Mouse (Mus musculus) embryonic facial prominence, embryonic 15.5 days (tissue): ENCODE data around the gene Hmcn1. TPM values are rescaled to one million over a fixed set of nuclear protein-coding genes. Genes with fewer than 3 reads are reported as not detected.

Experiments used
- ATAC-seq: fragments of 200-750 bp; cut with Nextera tagmentation; 2 replicates; pipeline ENCODE4 v1.8.0; 2017; ENCODE audit warnings: low read depth, moderate TSS enrichment; ENCODE audit not compliant: insufficient number of reproducible peaks, low FRiP score, low TSS enrichment
- H3K27ac ChIP-seq: fragments of 300-500 bp; sonication (generic); replicated peaks from 2 replicates; pipeline ENCODE4 v1.5.1; 2015; ENCODE audit warnings: mild to moderate bottlenecking, inconsistent platforms
- H3K27me3 ChIP-seq: fragments of 300-500 bp; sonication (generic); 2 replicates; pipeline ENCODE4 v1.6.1; 2015; ENCODE audit warnings: inconsistent platforms
- H3K36me3 ChIP-seq: fragments of 300-500 bp; sonication (generic); 2 replicates; pipeline ENCODE4 v1.6.1; 2015; ENCODE audit warnings: mild to moderate bottlenecking, inconsistent platforms
- H3K4me1 ChIP-seq: fragments of 300-500 bp; sonication (generic); 2 replicates; pipeline ENCODE4 v1.6.1; 2015; ENCODE audit warnings: inconsistent platforms
- H3K4me2 ChIP-seq: fragments of 300-500 bp; sonication (generic); replicated peaks from 2 replicates; pipeline ENCODE4 v1.6.1; 2015; ENCODE audit warnings: mild to moderate bottlenecking, inconsistent platforms
- H3K4me3 ChIP-seq: fragments of 300-500 bp; sonication (generic); replicated peaks from 2 replicates; pipeline ENCODE4 v1.5.1; 2015; ENCODE audit warnings: mild to moderate bottlenecking, inconsistent platforms
- H3K9ac ChIP-seq: fragments of 300-500 bp; sonication (generic); 2 replicates; pipeline ENCODE4 v1.6.1; 2015; ENCODE audit warnings: inconsistent platforms
- H3K9me3 ChIP-seq: fragments of 300-500 bp; sonication (generic); replicated peaks from 2 replicates; pipeline ENCODE4 v1.6.1; 2016; ENCODE audit warnings: inconsistent platforms
- WGBS: fragments of 180-500 bp; shearing (Covaris S2); methylation state at CpG from one replicate; pipeline ENCODE4 v1.1.7; 2015; 5-methylcytosine and 5-hydroxymethylcytosine counted together
- polyA plus RNA-seq: library from polyadenylated mRNA; unstranded; fragments of >200 nt; fragmentation: Nextera tagmentation; extraction: Ambion mirVana; gene quantifications from 2 replicates; pipeline ENCODE4 v1.2.1, GENCODE M21; 2015

Hmcn1 gene
- polyA plus RNA-seq, 1 experiment from 2014 or later, result 26.4 TPM

DNA sequence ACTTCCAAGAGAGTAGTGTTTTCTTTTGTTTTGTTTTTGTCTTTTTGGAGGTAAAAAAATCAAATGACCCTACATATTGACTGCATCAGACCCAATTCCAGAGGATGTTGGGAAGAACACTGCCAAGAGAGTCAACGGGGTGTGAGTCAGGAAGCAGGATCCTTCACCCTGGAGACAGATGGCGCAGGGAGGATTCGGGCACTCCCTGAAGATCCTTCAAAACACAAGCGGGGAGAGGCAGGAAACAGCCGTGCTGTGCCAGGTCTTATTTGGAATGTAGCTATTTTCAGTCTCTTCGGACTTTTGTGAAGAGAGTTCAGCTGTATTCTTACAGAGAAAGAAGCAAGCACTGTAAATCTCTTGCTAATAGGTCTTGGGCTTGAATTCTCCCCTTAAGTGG, 120.0 kb downstream of the Hmcn1 start:
- WGBS, result 54% methylated on average over 6 of the region's 6 CpGs
- Histone ChIP-seq H3K4me2 (no peak overlapping the region), H3K9me3 (no peaks in the 10 kb centered on the region), H3K27me3 (no peaks in the 10 kb centered on the region), H3K4me1 (peaks cover 7% of the 10 kb centered on the region), H3K4me3 (no peak overlapping the region), H3K9ac (no peak overlapping the region), H3K36me3 (no peaks in the 10 kb centered on the region), H3K27ac (no peak overlapping the region)
- ATAC-seq, result no peak

DNA sequence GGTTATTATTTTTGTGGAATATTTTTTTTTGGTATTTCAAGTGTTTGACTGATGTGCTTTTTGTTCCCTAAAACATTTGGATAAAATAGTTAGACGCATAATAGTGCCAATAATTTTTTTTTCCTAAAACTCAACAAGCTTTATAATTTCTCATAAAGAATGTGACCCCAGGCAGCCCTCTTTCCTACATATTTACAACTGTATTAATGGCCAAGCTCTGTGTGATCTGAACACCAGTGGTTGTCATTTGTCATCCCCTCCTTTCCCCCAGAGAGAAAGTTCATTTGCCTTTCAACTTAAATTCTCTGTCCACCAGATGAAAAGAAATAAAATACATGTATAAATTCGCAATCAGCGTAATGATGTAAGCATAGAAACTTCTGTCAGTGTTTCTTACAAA, 121.1 kb downstream of the Hmcn1 start:
- H3K4me1 ChIP-seq, result no peaks in the 10 kb centered on the region
- no peaks in the 10 kb centered on the region for H3K36me3 ChIP-seq
- no peak overlapping the region for H3K27ac ChIP-seq
- H3K27me3 ChIP-seq, result no peaks in the 10 kb centered on the region
- WGBS, result 80% methylated on average over 3 of the region's 3 CpGs
- H3K9me3 ChIP-seq, result no peaks in the 10 kb centered on the region
- H3K4me2 ChIP-seq, result no peak overlapping the region
- ATAC-seq, result no peak
- no peak overlapping the region for H3K4me3 ChIP-seq
- H3K9ac ChIP-seq, result no peak overlapping the region

DNA sequence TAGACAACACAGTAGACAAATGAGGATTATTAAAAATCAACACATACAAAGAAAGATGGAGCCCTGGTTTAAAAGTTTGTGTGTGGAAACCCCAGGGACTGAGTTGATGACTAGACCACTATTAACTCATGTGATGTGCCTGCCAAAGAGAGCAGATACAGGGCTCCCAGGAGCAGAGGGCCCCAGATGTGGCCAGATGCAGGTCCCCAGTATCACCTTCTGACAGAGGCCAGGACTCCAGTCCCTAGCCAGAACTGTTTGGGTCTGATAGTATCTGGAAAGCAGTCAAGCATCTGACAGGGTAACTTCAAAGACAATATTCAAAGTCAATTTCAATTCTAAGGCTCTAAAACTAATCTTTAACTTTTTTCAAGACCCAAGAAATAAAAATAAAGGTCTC, 124.0 kb downstream of the Hmcn1 start:
- Histone ChIP-seq H3K27me3 (no peaks in the 10 kb centered on the region), H3K27ac (no peak overlapping the region), H3K9ac (no peak overlapping the region), H3K9me3 (no peaks in the 10 kb centered on the region), H3K36me3 (no peaks in the 10 kb centered on the region), H3K4me2 (no peak overlapping the region), H3K4me3 (no peak overlapping the region), H3K4me1 (no peaks in the 10 kb centered on the region)
- ATAC-seq, result no peak

DNA sequence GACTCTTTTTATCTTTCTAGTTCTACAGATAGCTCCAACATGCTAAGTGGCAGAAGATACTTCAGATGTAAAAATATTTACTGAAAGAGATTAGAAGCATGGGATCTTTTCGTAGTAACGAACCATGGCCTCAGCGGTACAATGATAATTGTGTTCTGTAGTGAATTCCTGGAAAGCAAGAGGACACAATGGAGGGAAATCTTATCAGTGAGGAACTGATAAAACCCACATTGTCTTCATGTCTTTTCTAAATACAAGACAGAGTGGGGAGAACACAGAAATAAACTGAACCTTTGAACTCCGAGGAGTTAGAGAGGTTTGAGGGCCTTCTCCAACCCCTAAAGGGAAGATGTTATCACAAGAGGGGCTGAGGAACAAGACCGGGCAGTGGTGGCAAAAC, 126.6 kb downstream of the Hmcn1 start:
- WGBS, result 66% methylated on average over 5 of the region's 5 CpGs

DNA sequence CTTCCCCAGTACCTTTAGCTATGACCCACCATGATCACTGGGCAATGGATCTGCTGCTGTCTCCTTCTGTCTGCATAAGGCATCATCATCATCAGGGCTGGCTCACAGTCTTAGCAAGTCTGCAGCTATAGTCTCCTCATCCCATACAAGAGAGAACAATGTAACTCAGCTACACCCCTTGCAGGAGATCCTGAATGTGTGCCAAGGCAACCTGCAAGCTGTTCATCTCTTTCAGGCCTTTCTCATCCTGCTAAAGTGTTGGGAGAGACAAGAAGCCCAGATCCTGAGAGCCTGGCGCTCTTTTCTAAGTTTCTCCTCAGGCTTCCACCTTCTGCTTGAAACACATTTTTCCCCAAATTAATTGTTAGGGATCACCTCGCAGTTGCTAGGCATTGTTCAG, 135.5 kb downstream of the Hmcn1 start:
- H3K27me3 ChIP-seq, result no peaks in the 10 kb centered on the region
- H3K36me3 ChIP-seq, result no peaks in the 10 kb centered on the region
- ATAC-seq, result no peak
- H3K9me3 ChIP-seq, result no peaks in the 10 kb centered on the region
- no peak overlapping the region for H3K4me2 ChIP-seq
- no peak overlapping the region for H3K27ac ChIP-seq
- 90% methylated on average over 2 of the region's 2 CpGs for WGBS
- H3K9ac ChIP-seq, result no peak overlapping the region
- no peaks in the 10 kb centered on the region for H3K4me1 ChIP-seq
- no peak overlapping the region for H3K4me3 ChIP-seq

More for the DNA sequence above, 126.6 kb downstream of the Hmcn1 start:
- H3K4me2 ChIP-seq, result no peak overlapping the region
- H3K9me3 ChIP-seq, result no peaks in the 10 kb centered on the region
- no peaks in the 10 kb centered on the region for H3K36me3 ChIP-seq
- no peak for ATAC-seq
- no peaks in the 10 kb centered on the region for H3K4me1 ChIP-seq
- H3K27ac ChIP-seq, result no peak overlapping the region
- no peak overlapping the region for H3K4me3 ChIP-seq
- no peak overlapping the region for H3K9ac ChIP-seq
- H3K27me3 ChIP-seq, result no peaks in the 10 kb centered on the region

DNA sequence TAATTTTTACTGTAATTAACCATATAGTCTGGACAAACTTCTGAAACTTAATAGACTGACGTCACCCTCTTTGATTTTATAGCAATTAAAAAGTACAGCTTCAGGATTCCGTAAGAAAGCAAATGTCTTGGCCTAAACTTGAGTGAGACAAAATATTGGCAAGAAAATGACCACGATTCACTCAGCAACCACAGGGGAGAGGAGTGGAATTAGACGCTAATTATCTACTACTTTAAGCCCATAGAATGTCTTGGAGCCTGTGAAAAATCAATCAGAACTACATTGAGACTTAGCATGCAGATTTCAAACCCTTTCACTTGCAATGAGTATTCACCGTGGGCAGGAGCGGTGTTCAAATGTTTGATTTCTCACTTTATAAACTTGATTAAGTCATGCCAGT, 159.8 kb downstream of the Hmcn1 start:
- no peak overlapping the region for H3K4me2 ChIP-seq
- no peak overlapping the region for H3K9ac ChIP-seq
- H3K4me1 ChIP-seq, result peaks cover 5% of the 10 kb centered on the region; the same call in 1 of the 2 replicates
- H3K27me3 ChIP-seq, result no peaks in the 10 kb centered on the region
- H3K4me3 ChIP-seq, result no peak overlapping the region
- no peaks in the 10 kb centered on the region for H3K36me3 ChIP-seq
- no peaks in the 10 kb centered on the region for H3K9me3 ChIP-seq
- no peak overlapping the region for H3K27ac ChIP-seq
- no peak for ATAC-seq
- WGBS, result 72% methylated on average over 6 of the region's 6 CpGs

DNA sequence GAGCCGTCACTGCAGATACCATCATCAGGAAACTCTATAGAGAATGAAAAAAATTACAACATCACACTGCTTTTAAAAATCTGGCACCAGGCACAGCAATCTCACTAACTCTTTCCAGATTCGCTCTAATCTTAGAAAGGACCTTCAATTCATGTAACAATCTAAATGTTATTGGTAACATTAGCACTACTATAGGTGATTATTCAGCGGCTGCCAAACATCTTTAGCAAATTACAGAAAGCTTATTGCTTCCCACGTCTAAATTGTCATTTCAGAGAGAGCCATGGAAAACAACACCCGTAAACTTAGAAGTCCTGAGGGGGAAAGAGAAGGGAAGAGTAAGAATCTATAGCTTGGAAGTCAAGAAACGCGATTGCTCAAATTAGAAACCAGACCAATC, 163.4 kb downstream of the Hmcn1 start:
- WGBS, result 33% methylated on average over 7 of the region's 7 CpGs
- ATAC-seq, result no peak
- no peak overlapping the region for H3K27ac ChIP-seq

DNA sequence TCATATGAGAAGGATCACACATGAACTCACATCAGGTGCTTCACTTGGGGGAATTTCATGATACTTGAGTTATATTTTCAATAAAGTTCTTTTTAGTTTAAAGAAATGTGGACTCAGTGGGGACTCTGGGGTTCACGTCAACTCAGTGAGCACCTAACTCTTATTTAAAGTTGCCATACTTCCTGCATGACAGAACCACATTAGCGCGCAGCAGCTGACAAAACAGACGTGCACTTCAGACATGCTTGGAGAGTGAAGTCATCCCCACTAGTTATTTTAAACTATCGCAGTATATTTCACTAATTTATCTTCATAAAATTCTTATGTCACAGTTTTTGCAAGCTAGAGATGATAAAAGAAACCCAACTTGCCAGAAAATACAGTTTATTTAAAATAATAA, 166.1 kb downstream of the Hmcn1 start:
- WGBS, result 56% methylated on average over 5 of the region's 5 CpGs
- Histone ChIP-seq H3K4me3 (no peak overlapping the region), H3K36me3 (no peaks in the 10 kb centered on the region), H3K27ac (no peak overlapping the region), H3K4me2 (no peak overlapping the region), H3K9me3 (no peaks in the 10 kb centered on the region), H3K27me3 (no peaks in the 10 kb centered on the region), H3K9ac (no peak overlapping the region), H3K4me1 (peaks cover 5% of the 10 kb centered on the region; the same call in 1 of the 2 replicates)
- ATAC-seq, result no peak

More for the DNA sequence above, 163.4 kb downstream of the Hmcn1 start:
- H3K4me3 ChIP-seq, result no peak overlapping the region
- no peaks in the 10 kb centered on the region for H3K9me3 ChIP-seq
- H3K4me2 ChIP-seq, result no peak overlapping the region
- H3K36me3 ChIP-seq, result no peaks in the 10 kb centered on the region
- H3K4me1 ChIP-seq, result peaks cover 5% of the 10 kb centered on the region; the same call in 1 of the 2 replicates
- H3K9ac ChIP-seq, result no peak overlapping the region
- H3K27me3 ChIP-seq, result no peaks in the 10 kb centered on the region

DNA sequence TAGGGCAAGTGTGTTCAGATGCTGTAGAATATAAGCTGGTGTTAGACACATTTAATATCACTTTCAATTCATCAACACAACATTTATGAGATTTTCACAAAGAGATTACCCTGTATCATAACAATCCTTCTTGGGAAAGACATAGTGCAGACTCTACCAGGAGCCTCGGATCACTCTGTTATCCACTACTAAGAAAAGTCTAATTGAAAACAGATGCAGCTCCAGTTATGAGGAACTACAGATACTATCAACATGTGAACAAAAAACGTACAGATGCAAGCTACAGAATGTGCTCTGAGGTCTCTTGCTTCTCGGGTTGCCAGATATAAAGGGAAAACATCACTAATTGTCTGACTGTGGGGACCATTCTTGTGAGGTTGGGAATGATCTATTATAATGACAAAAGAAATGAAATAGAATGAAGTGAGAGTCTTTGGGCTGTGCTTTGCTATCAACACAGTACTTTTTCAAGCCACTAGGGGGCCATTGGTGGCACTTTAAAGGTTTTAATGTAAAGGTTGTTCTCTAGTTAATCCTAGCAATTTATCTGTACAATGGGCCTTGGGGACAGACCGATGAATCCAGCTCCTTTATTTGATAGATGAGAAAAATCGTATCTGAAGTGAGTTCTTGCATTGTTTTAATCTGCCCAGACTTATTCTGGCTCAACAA, 168.8 kb downstream of the Hmcn1 start:
- Histone ChIP-seq H3K4me1 (no peaks in the 10 kb centered on the region), H3K36me3 (no peaks in the 10 kb centered on the region), H3K4me2 (no peak overlapping the region), H3K4me3 (no peak overlapping the region), H3K27me3 (no peaks in the 10 kb centered on the region), H3K9ac (no peak overlapping the region), H3K27ac (no peak overlapping the region), H3K9me3 (no peaks in the 10 kb centered on the region)
- ATAC-seq, result peak; percentile 63; the same call in 1 of the 2 replicates
- WGBS, result 53% methylated on average over 5 of the region's 5 CpGs

DNA sequence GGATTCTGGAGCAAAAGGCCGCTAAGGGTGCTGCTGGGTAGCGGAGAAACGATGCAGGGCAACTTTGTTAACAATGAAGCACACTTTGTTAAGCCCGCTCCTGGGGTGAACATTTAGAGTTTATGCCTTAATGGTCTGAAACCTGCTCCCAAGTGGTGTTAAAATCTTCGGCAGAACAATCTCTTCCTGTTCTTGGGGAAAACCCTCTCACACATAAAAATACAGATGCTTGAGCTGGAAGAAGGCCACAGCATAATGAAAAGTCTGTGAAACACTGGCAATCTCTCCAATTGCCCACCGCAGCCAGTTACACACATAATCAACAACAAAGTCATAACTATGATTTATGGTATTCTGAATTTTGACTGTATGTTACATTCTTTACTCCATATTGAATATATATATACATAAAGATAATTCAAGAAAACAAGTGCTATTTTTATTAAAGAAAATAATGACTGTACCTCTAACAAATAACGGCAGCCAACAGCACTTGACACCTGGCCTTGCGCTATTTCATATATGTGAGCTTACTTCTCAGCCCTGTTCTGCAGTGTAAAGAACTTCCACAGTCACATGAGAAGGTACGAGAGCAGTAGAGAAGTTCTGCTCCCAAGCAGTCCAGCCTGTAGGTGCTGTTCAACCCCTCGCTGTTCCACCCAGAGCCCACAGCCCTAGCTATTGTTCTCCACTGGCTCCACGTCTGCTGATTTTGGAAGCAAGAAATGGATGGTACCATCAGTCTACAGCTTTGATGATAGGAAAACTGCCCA, 177.0 kb downstream of the Hmcn1 start:
- Histone ChIP-seq H3K4me3 (no peak overlapping the region), H3K27ac (no peak overlapping the region), H3K9me3 (no peaks in the 10 kb centered on the region), H3K9ac (no peak overlapping the region), H3K27me3 (no peaks in the 10 kb centered on the region; the same call in 1 of the 2 replicates), H3K4me2 (no peak overlapping the region), H3K36me3 (0 out of 2 replicates have a peak, but pooled peaks cover 4% of the 10 kb centered on the region), H3K4me1 (no peaks in the 10 kb centered on the region)
- 87% methylated on average over 11 of the region's 11 CpGs for WGBS
- no peak for ATAC-seq

DNA sequence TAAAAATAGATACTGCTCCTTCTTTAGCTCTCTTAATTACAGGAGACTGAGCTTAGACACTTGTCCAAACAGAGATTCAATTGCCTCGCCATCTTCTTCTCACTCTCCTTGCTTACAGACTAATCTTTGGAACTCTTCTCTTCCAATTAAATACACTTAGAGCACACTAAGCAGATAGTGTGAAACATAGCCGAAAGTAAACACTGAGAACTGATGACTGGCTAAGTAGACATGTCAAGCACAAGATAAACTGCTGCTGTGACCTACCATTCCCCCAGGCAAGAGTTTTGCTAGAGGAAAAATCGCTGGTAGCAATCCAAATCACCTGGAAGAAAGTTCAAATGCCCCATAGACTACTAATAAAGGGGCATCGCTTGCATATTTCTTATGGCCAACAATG, 178.3 kb downstream of the Hmcn1 start:
- 68% methylated on average over 4 of the region's 4 CpGs for WGBS
- no peak overlapping the region for H3K4me2 ChIP-seq
- H3K9me3 ChIP-seq, result no peaks in the 10 kb centered on the region
- no peak overlapping the region for H3K4me3 ChIP-seq
- H3K9ac ChIP-seq, result no peak overlapping the region
- H3K4me1 ChIP-seq, result no peaks in the 10 kb centered on the region
- H3K27ac ChIP-seq, result no peak overlapping the region
- 0 out of 2 replicates have a peak, but pooled peaks cover 4% of the 10 kb centered on the region for H3K36me3 ChIP-seq
- no peak for ATAC-seq
- no peaks in the 10 kb centered on the region; the same call in 1 of the 2 replicates for H3K27me3 ChIP-seq
